Mouse (Mus musculus) kidney, adult 10 weeks (tissue): Measurements from ENCODE around the gene Fpr1. TPM values are rescaled to one million over a fixed set of nuclear protein-coding genes. Genes with fewer than 3 reads are reported as not detected.

ENCODE experiments used
- polyA plus RNA-seq: library from polyadenylated mRNA; stranded (reverse); fragments of 350-450 nt; fragmentation: Illumina TruSeq; extraction: RNeasy Lipid Tissue Mini Kit (QIAGEN cat#74804); gene quantifications from one replicate; pipeline ENCODE4 v1.2.3, GENCODE M21; 2014; ENCODE audit warnings: low read depth, low replicate concordance

The Fpr1 gene
- not detected for polyA plus RNA-seq

GRCm38 (mm10) chr17:17883840-17884239 lies at the start of gene Fpr1:
Fpr1 (minus strand) TSS chr17:17883940.

DNA sequence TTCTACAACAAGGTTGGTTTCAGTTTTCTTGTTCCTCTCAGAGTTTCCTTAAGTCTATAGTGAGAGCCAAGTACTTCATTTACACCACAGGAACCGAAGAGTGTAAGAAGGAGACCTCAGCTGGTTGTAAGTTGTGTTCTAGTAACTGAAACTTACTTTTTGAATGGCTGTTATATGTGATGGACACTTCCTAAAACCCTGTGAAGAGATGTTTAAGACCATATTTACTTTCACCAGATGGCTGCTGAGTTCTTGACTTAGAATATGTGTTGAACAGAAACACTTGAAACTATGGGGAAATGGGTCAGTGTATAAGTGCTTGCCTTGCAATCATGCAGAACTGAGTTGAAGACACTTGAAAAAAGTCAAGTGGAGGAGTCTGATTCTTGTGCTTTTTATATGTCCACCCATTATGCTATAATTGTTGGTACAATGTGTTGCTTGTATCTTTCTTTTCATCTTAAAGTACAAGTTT lies 4.1 kb upstream of the Fpr1 start, which contains the start of the genes Fpr2 and Fpr3:
Fpr2 (plus strand) TSS at position 51 of the 475 bp plus-strand sequence.
Fpr3 (plus strand) TSS at position 79 of the 475 bp plus-strand sequence.

DNA sequence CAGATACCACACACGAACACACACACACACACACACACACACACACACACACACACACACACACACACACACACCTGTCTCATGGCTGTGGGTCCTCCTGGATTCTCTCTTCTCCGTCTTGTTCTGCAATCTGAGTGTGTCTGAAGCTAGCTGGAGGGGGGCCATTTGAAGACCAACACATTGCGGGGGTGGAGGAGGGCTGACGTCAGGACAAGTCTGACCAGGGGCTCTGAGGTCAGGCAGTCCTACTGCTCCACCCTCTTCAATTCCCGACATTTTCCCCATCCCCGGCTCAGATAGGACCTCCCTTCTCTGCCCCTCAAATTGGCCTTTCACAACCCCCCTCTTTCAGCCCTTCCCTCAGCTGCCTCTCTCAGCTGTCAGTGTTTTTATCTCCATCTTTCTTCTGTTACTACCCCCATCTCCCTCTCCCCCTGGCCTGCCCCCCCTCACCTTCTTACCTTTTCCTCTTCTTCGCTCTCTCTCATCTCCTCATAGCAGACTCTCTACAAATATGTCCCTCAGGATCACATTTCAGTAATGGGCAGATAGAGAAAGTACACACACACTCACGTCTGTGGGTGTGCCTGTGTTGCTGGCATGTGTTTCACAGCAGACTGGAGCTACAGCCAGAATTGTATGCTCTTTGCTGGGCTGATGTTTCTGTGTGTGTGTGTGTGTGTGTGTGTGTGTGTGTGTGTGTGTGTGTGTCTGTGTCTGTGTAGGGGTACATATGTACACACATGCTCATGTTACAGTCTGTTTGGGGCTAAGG lies 28.5 kb downstream of the Fpr1 start, which contains the start of gene Has1:
Has1 (minus strand) TSS at position 142 of the 775 bp plus-strand sequence.

GRCm38 (mm10) chr17:17826751-17827657 lies 56.7 kb downstream of the Fpr1 start, which contains the start of gene Spaca6:
Spaca6 (plus strand) TSS chr17:17827158.

Other genes with a start within 250 kb of the Fpr1 start
- gene Vmn2r90, start 180.2 kb downstream of the Fpr1 start, polyA plus RNA-seq = not detected
- 23.9 TPM for gene Spaca6, start 56.8 kb downstream of the Fpr1 start, polyA plus RNA-seq
- not detected for gene Has1, start 28.7 kb downstream of the Fpr1 start, polyA plus RNA-seq
- gene Fpr2, start 3.9 kb upstream of the Fpr1 start, polyA plus RNA-seq = not detected
- not detected for gene Fpr3, start 3.9 kb upstream of the Fpr1 start, polyA plus RNA-seq
- gene Fpr-rs4, start 137.8 kb upstream of the Fpr1 start, polyA plus RNA-seq = not detected
- not detected for gene Vmn2r124, start 165.5 kb upstream of the Fpr1 start, polyA plus RNA-seq
- gene Vmn2r91, start 201.1 kb upstream of the Fpr1 start, polyA plus RNA-seq = not detected